In genomic region chr10:83043478-83044259, GRCm38 (mm10) we compare ENCODE assay signal across 9 mouse cellular contexts. TPM values are rescaled to one million over a fixed set of nuclear protein-coding genes. Genes with fewer than 3 reads are reported as not detected.
A peak's percentile ranks its signal among the peaks of the same experiment; 100 is the strongest.
DNase-seq lines count a peak whose midpoint lies in the region; ATAC-seq lines count a peak whose summit lies in the region.
"Had no signal": no experiment of that assay in that cellular context is flagged by ENCODE, and none has a peak within 500 bp of the region (broad histone marks: within the 10 kb centered on the region; RNA-seq: fewer than 3 reads in every experiment).

No protein-coding gene starts in this region.

- ATAC-seq in heart, embryonic 16.5 days (replicated peaks; ENCODE audit: extremely low read depth, insufficient read depth, low FRiP score): 0 out of 2 replicates have a peak, but pooled peaks have one; percentile 25
- no peak for ATAC-seq in limb, embryonic 11.5 days (ENCODE audit: insufficient number of reproducible peaks, low FRiP score, low TSS enrichment, low read depth)
- ATAC-seq in megakaryocyte progenitor cell, adult 5-6 weeks (replicated peaks; ENCODE audit: poor library complexity): no peak

- 66% methylated on average over 2 of the region's 2 CpGs for WGBS in heart, embryonic 16.5 days
- WGBS in limb, embryonic 11.5 days: 58% methylated on average over 2 of the region's 2 CpGs

- H3K36me3 ChIP-seq in heart, embryonic 16.5 days (ENCODE audit: control insufficient read depth, insufficient read depth): no peaks in the 10 kb centered on the region
- H3K36me3 ChIP-seq in limb, embryonic 11.5 days (ENCODE audit: control insufficient read depth, insufficient read depth, low read length): no peaks in the 10 kb centered on the region

- no peaks in the 10 kb centered on the region for H3K27me3 ChIP-seq in heart, embryonic 16.5 days (ENCODE audit: control insufficient read depth, insufficient read depth, low read length)
- H3K27me3 ChIP-seq in limb, embryonic 11.5 days (ENCODE audit: control insufficient read depth, insufficient read depth, low read length): no peaks in the 10 kb centered on the region

- H3K9ac ChIP-seq in heart, embryonic 16.5 days (ENCODE audit: low read length): no peak overlapping the region
- H3K9ac ChIP-seq in limb, embryonic 11.5 days (ENCODE audit: low read length): no peak overlapping the region
- H3K9ac ChIP-seq: liver, embryonic 14.5 days had no signal

- H3K27ac ChIP-seq in heart, embryonic 16.5 days (ENCODE audit: low read length): peak overlapping the region; percentile 74
- H3K27ac ChIP-seq in limb, embryonic 11.5 days (replicated peaks; ENCODE audit: low read depth, low read length): peak overlapping the region; percentile 59
- H3K27ac ChIP-seq: liver, embryonic 14.5 days had no signal

- no peak overlapping the region for H3K4me3 ChIP-seq in heart, embryonic 16.5 days (ENCODE audit: low read length)
- no peak overlapping the region for H3K4me3 ChIP-seq in limb, embryonic 11.5 days (ENCODE audit: low read depth, low read length)

- no peak overlapping the region for H3K4me2 ChIP-seq in heart, embryonic 16.5 days (ENCODE audit: low read depth, low read length)
- H3K4me2 ChIP-seq in limb, embryonic 11.5 days (ENCODE audit: low read depth, severe bottlenecking): no peak overlapping the region

- no peak for DNase-seq in heart, adult 18-20 months
- DNase-seq in ovary, postnatal 36 days (ENCODE audit: low spot score): peak; percentile 42
- no peak for DNase-seq in ovary, postnatal 14 days (ENCODE audit: low spot score)
- DNase-seq in limb, embryonic 11.5 days (ENCODE audit: low spot score): no peak
- no peak for DNase-seq in frontal cortex, adult 2 months (ENCODE audit: extremely low spot score in 1 of 2, low spot score in 1 of 2)
- no peak for DNase-seq in left cerebral cortex, adult 11 months (ENCODE audit: low spot score)

- H3K4me1 ChIP-seq in heart, embryonic 16.5 days (ENCODE audit: control insufficient read depth, insufficient read depth, low read length): peaks cover 21% of the 10 kb centered on the region
- peaks cover 21% of the 10 kb centered on the region for H3K4me1 ChIP-seq in limb, embryonic 11.5 days (ENCODE audit: control insufficient read depth, insufficient read depth, low read length)

- H3K9me3 ChIP-seq in heart, embryonic 16.5 days (replicated peaks; ENCODE audit: control insufficient read depth, low read length): no peaks in the 10 kb centered on the region
- H3K9me3 ChIP-seq in limb, embryonic 11.5 days (ENCODE audit: control insufficient read depth, low read length): no peaks in the 10 kb centered on the region

RNA-seq across cellular contexts. Expression of gene Chst11, which starts 58.4 kb away (rescaled TPM):
- polyA plus RNA-seq in heart, embryonic 16.5 days (2015; fragmentation: Nextera tagmentation; extraction: Ambion mirVana): 2.3 and 2.6 TPM in 2 replicates
- 1 to 10 TPM; 2.5 to 3.2 TPM for total RNA-seq in heart, adult 18-20 months (2021)
- 2.0 and 3.0 TPM in 2 replicates for polyA plus RNA-seq in limb, embryonic 11.5 days (2014; fragmentation: Nextera tagmentation; extraction: Ambion mirVana)
- total RNA-seq in megakaryocyte progenitor cell, adult 5-6 weeks (2015): 19.2 and 20.0 TPM in 2 replicates
- total RNA-seq in megakaryocyte progenitor cell, adult 5-6 weeks (2017): 20.4 and 22.2 TPM in 2 replicates
- polyA plus RNA-seq in frontal cortex, adult 2 months (2012; rRNA removed): 32.8 and 34.6 TPM in 2 replicates
